Mouse (Mus musculus) frontal cortex, postnatal 14 days (tissue): ENCODE data around the gene Il17d.

Experiments
- DNase-seq, 2 experiments: peaks; one replicate each; pipeline ENCODE4 v3.0.0; 2022; ENCODE audit warnings: low spot score in 2 of 2

The Il17d gene

GRCm38 (mm10) chr14:57535646-57536045 is 11.1 kb downstream of the Il17d start:
- DNase-seq, result no peak

GRCm38 (mm10) chr14:57536820-57537219 is 12.2 kb downstream of the Il17d start:
- DNase-seq, result no peak

- DNase-seq, result no peak
These were observed 12.9 kb downstream of the Il17d start for GRCm38 (mm10) chr14:57537261-57538015.

- no peak for DNase-seq
These were observed 16.1 kb downstream of the Il17d start for GRCm38 (mm10) chr14:57540683-57541082.

GRCm38 (mm10) chr14:57542231-57542630 is 17.7 kb downstream of the Il17d start:
- no peak for DNase-seq

GRCm38 (mm10) chr14:57543420-57544039 is 19.0 kb downstream of the Il17d start:
- DNase-seq, result no peak

- no peak for DNase-seq
These were observed 20.9 kb downstream of the Il17d start for GRCm38 (mm10) chr14:57545526-57545925.

- DNase-seq, result no peak
These were observed 21.6 kb downstream of the Il17d start for GRCm38 (mm10) chr14:57546131-57546530.

- DNase-seq, result no peak
These were observed 22.0 kb downstream of the Il17d start for GRCm38 (mm10) chr14:57546557-57547021.

GRCm38 (mm10) chr14:57547062-57547461 is 22.5 kb downstream of the Il17d start:
- DNase-seq, result no peak

- no peak for DNase-seq
These were observed 28.4 kb downstream of the Il17d start for GRCm38 (mm10) chr14:57552945-57553344.

GRCm38 (mm10) chr14:57554434-57554833 is 29.9 kb downstream of the Il17d start:
- no peak for DNase-seq

- no peak for DNase-seq
These were observed 31.0 kb downstream of the Il17d start for GRCm38 (mm10) chr14:57555471-57556070.

- DNase-seq, result no peak
These were observed 32.3 kb downstream of the Il17d start for GRCm38 (mm10) chr14:57556922-57557321.

- no peak for DNase-seq
These were observed 41.0 kb downstream of the Il17d start for GRCm38 (mm10) chr14:57565626-57566025.

GRCm38 (mm10) chr14:57571155-57572133 is 46.9 kb downstream of the Il17d start, which contains the start of gene Eef1akmt1:
TSS of gene Eef1akmt1 (minus strand) at chr14:57571612.
- DNase-seq, result peak; percentile 90 to 96

- no peak for DNase-seq
These were observed 50.4 kb downstream of the Il17d start for GRCm38 (mm10) chr14:57574792-57575587.

GRCm38 (mm10) chr14:57576364-57577060 is 51.9 kb downstream of the Il17d start:
- no peak for DNase-seq

GRCm38 (mm10) chr14:57591830-57592229 is 67.3 kb downstream of the Il17d start:
- no peak for DNase-seq
